Mouse (Mus musculus) cerebellum, adult 2 months (tissue): ENCODE data around the gene Agbl4. TPM values are rescaled to one million over a fixed set of nuclear protein-coding genes. Genes with fewer than 3 reads are reported as not detected.
A peak's percentile ranks its signal among the peaks of the same experiment; 100 is the strongest.

ENCODE experiments used
- DNase-seq, 2 experiments: peaks; one replicate each; pipeline ENCODE4 v3.0.0; 2021
- H3K27ac ChIP-seq: fragments of 200-500 bp; 2 replicates; pipeline ENCODE4 v1.5.1; 2012; ENCODE audit warnings: low read length, control low read depth, inconsistent platforms; ENCODE audit not compliant: insufficient read depth
- H3K27me3 ChIP-seq: fragments of 200-500 bp; 2 replicates; pipeline ENCODE4 v1.6.1; 2012; ENCODE audit warnings: inconsistent platforms, mild to moderate bottlenecking, low read length, moderate library complexity; ENCODE audit not compliant: control insufficient read depth, insufficient read depth
- H3K4me1 ChIP-seq: fragments of 200-500 bp; 2 replicates; pipeline ENCODE4 v1.6.1; 2011; ENCODE audit warnings: low read length; ENCODE audit not compliant: control insufficient read depth, insufficient read depth
- H3K4me3 ChIP-seq: fragments of 200-500 bp; replicated peaks from 2 replicates; pipeline ENCODE3; 2011; ENCODE audit warnings: mild to moderate bottlenecking, low read depth, low read length, control low read depth; ENCODE audit not compliant: insufficient read depth
- CTCF ChIP-seq: fragments of 200-500 bp; IDR thresholded peaks from 2 replicates; pipeline ENCODE4 v1.5.1; 2011; ENCODE audit warnings: low read depth, mild to moderate bottlenecking, control low read depth, low read length, moderate library complexity, borderline replicate concordance; ENCODE audit not compliant: insufficient read depth
- POLR2A ChIP-seq: fragments of 200-500 bp; IDR thresholded peaks from 2 replicates; pipeline ENCODE4 v1.6.1; 2011; ENCODE audit warnings: low read length, control low read depth, borderline replicate concordance; ENCODE audit not compliant: insufficient read depth
- WGBS: fragments of 180-500 bp; shearing (Covaris S2); methylation state at CpG from one replicate; pipeline ENCODE4 v1.1.7; 2018; 5-methylcytosine and 5-hydroxymethylcytosine counted together
- polyA plus RNA-seq: library from polyadenylated mRNA; depleted of rRNA; stranded (reverse); fragments of >200 nt; gene quantifications from 2 replicates; pipeline ENCODE4 v1.2.3, GENCODE M21; 2012

Gene Agbl4
- polyA plus RNA-seq, 1 experiment, result 4.8 TPM

DNA sequence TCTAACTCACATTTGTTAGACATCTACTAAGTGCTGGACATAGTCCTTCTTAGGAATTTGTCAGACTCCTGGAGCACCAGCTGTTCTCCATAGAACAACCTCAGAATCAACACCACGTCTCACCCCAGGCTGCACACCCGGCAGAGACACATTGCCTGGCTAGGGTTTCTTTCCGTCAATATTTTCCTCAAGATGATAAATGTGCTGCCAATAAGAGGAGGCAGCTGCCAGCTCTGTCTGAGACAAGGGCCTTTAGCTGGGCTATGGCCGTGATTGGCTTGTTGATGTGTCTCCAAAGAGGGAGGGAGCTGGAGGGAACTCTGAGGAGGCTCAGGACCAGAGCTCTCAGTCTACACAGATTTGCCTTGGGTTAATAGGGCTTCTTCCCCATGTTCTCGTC lies 1227.5 kb downstream of the Agbl4 start:
- no peak overlapping the region for H3K27ac ChIP-seq
- TF ChIP-seq POLR2A (no peak), CTCF (no peak)
- WGBS, result 28% methylated on average over 5 of the region's 5 CpGs
- no peaks in the 10 kb centered on the region; the same call in 1 of the 2 replicates for H3K27me3 ChIP-seq
- H3K4me3 ChIP-seq, result no peak overlapping the region
- no peak for DNase-seq
- no peaks in the 10 kb centered on the region; the same call in 1 of the 2 replicates for H3K4me1 ChIP-seq

DNA sequence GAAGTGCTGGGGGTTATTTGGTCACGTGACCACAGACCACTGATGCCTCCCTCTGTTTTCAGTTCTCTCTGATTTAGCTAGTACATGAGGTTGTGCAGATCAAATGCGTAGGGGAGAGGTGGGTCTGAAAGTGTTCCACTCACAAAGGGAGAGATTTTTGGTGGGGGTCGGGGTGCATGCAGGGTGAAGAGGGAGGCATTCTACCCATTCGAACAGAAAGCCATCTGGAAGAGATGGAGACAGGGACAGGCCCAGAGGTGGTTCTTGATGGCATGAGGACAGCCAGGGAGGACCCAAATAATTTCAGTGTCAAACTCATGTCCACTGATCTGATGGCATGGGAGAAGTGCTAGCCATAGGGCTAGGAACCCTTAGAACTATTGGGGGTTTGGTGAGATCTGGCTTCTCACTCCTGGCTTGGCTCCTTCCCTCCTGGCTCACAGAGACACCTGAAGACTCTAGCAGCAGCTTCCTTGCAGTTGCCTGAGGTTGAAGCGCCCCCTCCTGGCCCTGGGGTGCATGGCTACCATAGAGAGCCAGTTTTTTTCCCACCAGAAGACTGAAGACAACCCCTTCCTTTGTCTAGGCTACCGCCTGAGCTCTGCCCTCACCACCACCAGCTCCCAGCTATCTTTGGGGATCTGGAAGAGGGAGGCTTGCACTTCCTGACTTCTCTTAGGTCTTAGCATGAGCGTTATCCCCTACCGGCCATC lies 1228.8 kb downstream of the Agbl4 start:
- no peaks in the 10 kb centered on the region; the same call in 1 of the 2 replicates for H3K27me3 ChIP-seq
- TF ChIP-seq POLR2A (no peak), CTCF (peak; percentile 64)
- DNase-seq, result peak; percentile 30 to 53
- H3K4me3 ChIP-seq, result no peak overlapping the region
- H3K27ac ChIP-seq, result no peak overlapping the region
- 40% methylated on average over 8 of the region's 8 CpGs for WGBS
- no peaks in the 10 kb centered on the region; the same call in 1 of the 2 replicates for H3K4me1 ChIP-seq

DNA sequence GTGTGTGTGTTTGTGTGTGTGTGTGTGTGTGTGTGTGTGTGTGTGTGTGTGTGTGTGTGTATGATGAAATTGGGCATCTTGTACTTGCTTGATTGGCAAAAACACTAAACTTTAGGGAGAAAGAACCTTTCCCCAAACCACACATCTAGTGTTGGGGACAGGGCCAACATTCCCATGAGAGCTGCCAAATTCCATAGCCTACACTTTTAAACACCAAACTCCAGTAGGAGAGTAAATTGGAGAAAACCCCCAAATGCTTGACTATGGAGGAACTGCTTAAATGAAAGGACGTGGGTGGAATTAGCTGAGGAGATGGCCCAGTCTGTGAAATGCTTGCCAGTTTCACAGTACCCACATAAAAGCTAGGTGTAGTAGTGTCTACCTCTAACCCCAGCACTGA lies 1235.2 kb downstream of the Agbl4 start:
- H3K27ac ChIP-seq, result no peak overlapping the region
- TF ChIP-seq POLR2A, result no peak
- no peak for TF ChIP-seq CTCF
- no peak for DNase-seq
- 68% methylated on average over 1 of the region's 1 CpGs for WGBS
- no peak overlapping the region for H3K4me3 ChIP-seq
- H3K27me3 ChIP-seq, result no peaks in the 10 kb centered on the region; the same call in 1 of the 2 replicates
- H3K4me1 ChIP-seq, result no peaks in the 10 kb centered on the region

DNA sequence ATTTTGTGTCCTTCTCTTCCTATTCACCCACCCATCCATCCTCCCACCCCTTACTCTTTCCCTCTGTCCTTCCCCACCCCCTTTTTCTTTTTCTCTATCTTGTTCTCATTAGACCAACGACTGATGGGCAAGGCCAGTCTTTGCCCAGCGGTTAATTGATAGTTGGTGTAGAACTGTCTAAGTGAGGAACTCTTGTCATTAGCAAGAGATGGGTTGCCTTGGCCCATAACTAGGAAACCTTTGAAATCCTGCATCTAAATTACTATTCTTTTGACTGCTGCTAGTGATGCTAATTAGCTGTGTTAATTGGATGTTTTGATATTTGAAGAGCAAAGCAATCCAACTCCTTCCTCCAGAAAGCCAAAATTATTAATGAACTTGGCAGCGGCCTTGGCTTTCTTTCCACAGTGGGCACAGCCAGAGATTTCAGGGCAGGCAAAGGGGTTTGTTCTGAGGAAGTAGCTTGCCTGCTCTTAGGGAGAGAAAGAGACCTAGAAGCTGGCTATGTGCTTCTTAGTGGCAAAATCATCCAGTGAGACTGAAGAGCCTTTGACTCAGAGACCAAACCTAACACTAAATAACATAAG lies 1238.2 kb downstream of the Agbl4 start:
- H3K27ac ChIP-seq, result no peak overlapping the region
- H3K4me1 ChIP-seq, result no peaks in the 10 kb centered on the region
- no peak overlapping the region for H3K4me3 ChIP-seq
- no peaks in the 10 kb centered on the region; the same call in 1 of the 2 replicates for H3K27me3 ChIP-seq
- DNase-seq, result no peak
- no peak for TF ChIP-seq CTCF
- no peak for TF ChIP-seq POLR2A
- 20% methylated on average over 3 of the region's 3 CpGs for WGBS

DNA sequence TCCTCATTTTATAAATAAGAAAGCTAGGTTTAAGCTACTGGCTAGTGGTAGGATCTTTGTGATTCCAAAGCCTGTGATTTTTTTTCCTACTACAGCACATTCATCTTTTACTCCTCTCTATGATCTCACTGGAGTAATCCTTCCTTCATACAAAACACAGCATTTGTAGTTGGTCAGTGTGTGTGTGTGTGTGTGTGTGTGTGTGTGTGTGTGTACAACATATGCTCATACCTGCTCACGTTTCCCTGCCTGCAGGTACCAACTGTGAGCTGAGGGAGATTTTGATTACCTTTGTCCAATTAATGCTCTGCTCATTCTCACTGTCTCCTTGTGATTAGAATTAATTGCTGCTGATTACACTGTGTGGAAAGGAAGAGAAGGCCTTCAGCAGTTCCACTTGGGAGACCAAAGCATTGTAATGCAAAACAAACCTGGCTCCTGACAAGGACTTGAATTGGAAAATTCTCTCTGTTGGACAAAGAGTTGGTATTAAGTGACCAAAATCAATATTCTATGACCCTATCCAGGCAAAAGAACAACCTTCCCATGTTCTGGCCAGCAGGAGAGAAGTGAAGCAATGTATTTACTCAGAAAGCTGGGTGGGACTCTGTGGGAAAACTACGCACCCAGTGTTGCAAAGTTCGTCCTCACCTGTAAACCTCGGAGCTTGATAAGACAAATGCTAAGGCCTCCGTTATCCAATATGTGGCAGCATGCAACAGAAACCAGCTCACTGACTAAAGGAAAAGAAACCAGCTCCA lies 1241.7 kb downstream of the Agbl4 start:
- WGBS, result 82% methylated on average over 5 of the region's 5 CpGs
- H3K4me1 ChIP-seq, result no peaks in the 10 kb centered on the region
- no peak overlapping the region for H3K27ac ChIP-seq

DNA sequence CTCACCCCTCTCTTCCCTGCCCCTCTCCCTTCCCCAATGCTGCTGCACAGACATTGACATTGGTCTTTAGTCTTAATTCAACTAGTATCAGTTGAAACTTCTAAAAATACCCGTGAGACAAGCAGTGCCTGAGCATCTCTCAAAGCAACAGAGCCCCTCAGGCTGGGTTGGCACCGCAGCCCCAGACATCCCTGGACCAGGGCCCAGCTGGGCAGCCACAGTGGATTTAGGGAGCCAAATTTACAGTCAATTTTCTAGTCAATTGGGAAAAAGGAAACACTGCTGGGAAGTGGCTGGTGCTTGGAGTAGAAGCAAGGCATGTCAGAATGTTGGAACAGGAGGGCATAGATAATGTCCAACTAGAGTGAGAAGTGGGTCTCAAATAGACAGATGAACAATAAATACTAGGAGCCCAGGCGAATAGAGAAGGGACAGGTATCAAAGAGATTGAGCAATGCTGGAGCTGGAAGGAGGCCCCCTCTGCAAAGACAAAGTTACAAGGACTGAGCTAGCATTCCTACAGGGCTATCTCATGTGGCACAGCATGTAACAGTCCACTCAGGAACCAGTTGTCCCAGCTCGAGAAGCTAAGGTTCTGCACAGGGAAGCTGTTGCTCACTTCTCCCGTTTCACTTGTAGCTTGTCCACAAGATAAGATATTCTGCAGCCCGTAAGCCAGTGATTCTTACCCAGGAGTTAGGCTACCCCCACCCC lies 1247.8 kb downstream of the Agbl4 start:
- Histone ChIP-seq H3K27me3 (no peaks in the 10 kb centered on the region; the same call in 1 of the 2 replicates), H3K4me3 (no peak overlapping the region), H3K27ac (no peak overlapping the region), H3K4me1 (no peaks in the 10 kb centered on the region)
- no peak for TF ChIP-seq CTCF
- TF ChIP-seq POLR2A, result no peak
- peak in 1 of 2 experiments; percentile 7 for DNase-seq
- 22% methylated on average over 6 of the region's 6 CpGs for whole genome bisulfite sequencing

More for the DNA sequence above, 1241.7 kb downstream of the Agbl4 start:
- H3K27me3 ChIP-seq, result no peaks in the 10 kb centered on the region; the same call in 1 of the 2 replicates
- no peak overlapping the region for H3K4me3 ChIP-seq
- no peak for DNase-seq
- TF ChIP-seq POLR2A (no peak), CTCF (no peak)

DNA sequence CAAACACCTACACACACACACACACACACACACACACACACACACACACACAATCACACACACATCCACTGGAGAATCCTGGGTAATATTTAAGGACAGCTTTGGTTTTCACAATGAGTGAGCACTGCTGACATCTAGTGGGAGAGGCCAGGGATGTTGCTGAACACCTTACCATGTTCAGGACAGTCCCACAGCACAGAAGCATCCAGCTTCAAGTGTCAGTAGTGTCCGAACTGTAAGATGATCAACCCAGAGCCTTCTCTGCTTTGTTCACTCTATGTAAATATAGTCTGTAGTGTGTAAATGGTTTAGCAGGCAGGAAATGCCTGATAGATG lies 1248.3 kb downstream of the Agbl4 start:
- Histone ChIP-seq H3K4me1 (no peaks in the 10 kb centered on the region), H3K27ac (no peak overlapping the region), H3K4me3 (no peak overlapping the region), H3K27me3 (no peaks in the 10 kb centered on the region; the same call in 1 of the 2 replicates)
- 43% methylated on average over 1 of the region's 1 CpGs for WGBS
- no peak for DNase-seq
- TF ChIP-seq POLR2A (no peak), CTCF (peak; percentile 42; the same call in 1 of the 2 replicates)
